Mouse (Mus musculus): ENCODE measurements around the gene Dgcr8. TPM values are rescaled to one million over a fixed set of nuclear protein-coding genes. Genes with fewer than 3 reads are reported as not detected.

Gene Dgcr8
- polyA plus RNA-seq, 1 experiment from 2014 or later = 36.3 TPM

MicroRNA genes within 50 kb of the gene (microRNA counts, 519-probe panel; counts per million panel counts)
- not detected for microRNA mmu-miR-1306
- 4,022 counts per million, percentile 36 among the panel's probes with 10 or more counts for microRNA mmu-miR-185

Other genes with a start within 250 kb of the Dgcr8 start
- 128 and 130 TPM in 2 replicates for gene Dgcr6, start 236.4 kb downstream of the Dgcr8 start, polyA plus RNA-seq (2014; fragmentation: Nextera tagmentation; extraction: Ambion mirVana)
- gene Prodh, start 199.0 kb downstream of the Dgcr8 start, polyA plus RNA-seq (2014; fragmentation: Nextera tagmentation; extraction: Ambion mirVana) = 7.8 and 8.3 TPM in 2 replicates
- 3.3 and 3.4 TPM in 2 replicates for gene Rtn4r, start 161.6 kb downstream of the Dgcr8 start, polyA plus RNA-seq (2014; fragmentation: Nextera tagmentation; extraction: Ambion mirVana)
- gene Ccdc188, start 71.4 kb downstream of the Dgcr8 start, polyA plus RNA-seq (2014; fragmentation: Nextera tagmentation; extraction: Ambion mirVana) = not detected in 2 replicates
- 7.5 and 8.3 TPM in 2 replicates for gene Zdhhc8, start 54.1 kb downstream of the Dgcr8 start, polyA plus RNA-seq (2014; fragmentation: Nextera tagmentation; extraction: Ambion mirVana)
- gene Trmt2a, start 40.6 kb downstream of the Dgcr8 start, polyA plus RNA-seq (2014; fragmentation: Nextera tagmentation; extraction: Ambion mirVana) = 77.0 and 85.0 TPM in 2 replicates
- 1,115 and 1,160 TPM in 2 replicates for gene Ranbp1, start 40.5 kb downstream of the Dgcr8 start, polyA plus RNA-seq (2014; fragmentation: Nextera tagmentation; extraction: Ambion mirVana)
- gene Gm49776, start 30.9 kb downstream of the Dgcr8 start, polyA plus RNA-seq (2014; fragmentation: Nextera tagmentation; extraction: Ambion mirVana) = 1.4 and 1.6 TPM in 2 replicates
- 51.3 and 54.0 TPM in 2 replicates for gene Tango2, start 58.9 kb upstream of the Dgcr8 start, polyA plus RNA-seq (2014; fragmentation: Nextera tagmentation; extraction: Ambion mirVana)
- gene Arvcf, start 58.9 kb upstream of the Dgcr8 start, polyA plus RNA-seq (2014; fragmentation: Nextera tagmentation; extraction: Ambion mirVana) = 59.2 and 62.0 TPM in 2 replicates
- gene Txnrd2, start 137.1 kb upstream of the Dgcr8 start, polyA plus RNA-seq (2014; fragmentation: Nextera tagmentation; extraction: Ambion mirVana) = 22.2 and 23.8 TPM in 2 replicates
- gene Comt, start 137.6 kb upstream of the Dgcr8 start, polyA plus RNA-seq (2014; fragmentation: Nextera tagmentation; extraction: Ambion mirVana) = 49.6 and 53.9 TPM in 2 replicates
- gene Gnb1l, start 209.5 kb upstream of the Dgcr8 start, polyA plus RNA-seq (2014; fragmentation: Nextera tagmentation; extraction: Ambion mirVana) = 13.0 and 14.9 TPM in 2 replicates
- 1.8 and 3.0 TPM in 2 replicates for gene Rtl10, start 209.7 kb upstream of the Dgcr8 start, polyA plus RNA-seq (2014; fragmentation: Nextera tagmentation; extraction: Ambion mirVana)